Mouse (Mus musculus): ENCODE data around the gene Gm42957. TPM values are rescaled to one million over a fixed set of nuclear protein-coding genes. Genes with fewer than 3 reads are reported as not detected.

Gm42957 gene
- polyA plus RNA-seq, 1 experiment = 0.25 TPM

GRCm38 (mm10) chr3:96636448-96636847, 1.2 kb downstream of the Gm42957 start:
- Histone ChIP-seq H3K4me3 (ENCODE audit: extremely low read depth, insufficient read depth, insufficient read length) (no peak overlapping the region), H3K27ac (ENCODE audit: insufficient read depth, low read length) (no peak overlapping the region), H3K4me1 (ENCODE audit: control insufficient read depth, insufficient read depth, insufficient read length) (no peaks in the 10 kb centered on the region; the same call in 1 of the 2 replicates), H3K36me3 (ENCODE audit: control insufficient read depth, insufficient read depth, low read length) (peaks cover 4% of the 10 kb centered on the region; the same call in 1 of the 2 replicates), H3K27me3 (ENCODE audit: control insufficient read depth, insufficient read depth, low read length) (no peaks in the 10 kb centered on the region)
- TF ChIP-seq CTCF (IDR thresholded peaks at IDR 0.05; ENCODE audit: extremely low read depth, insufficient read depth, insufficient read length, insufficient replicate concordance) = no peak
- no peak for TF ChIP-seq POLR2A (IDR thresholded peaks at IDR 0.05; ENCODE audit: low read depth, low read length)
- DNase-seq (ENCODE audit: low read depth in 1 of 2, low spot score in 2 of 2) = no peak
- 74% methylated on average over 11 of the region's 11 CpGs for WGBS

GRCm38 (mm10) chr3:96639219-96639618, 3.9 kb downstream of the Gm42957 start:
- DNase-seq (ENCODE audit: low read depth in 1 of 2, low spot score in 2 of 2) = peak; percentile 31 to 77
- Histone ChIP-seq H3K27ac (ENCODE audit: insufficient read depth, low read length) (no peak overlapping the region), H3K27me3 (ENCODE audit: control insufficient read depth, insufficient read depth, low read length) (no peaks in the 10 kb centered on the region), H3K4me3 (ENCODE audit: extremely low read depth, insufficient read depth, insufficient read length) (no peak overlapping the region), H3K4me1 (ENCODE audit: control insufficient read depth, insufficient read depth, insufficient read length) (no peaks in the 10 kb centered on the region; the same call in 1 of the 2 replicates), H3K36me3 (ENCODE audit: control insufficient read depth, insufficient read depth, low read length) (peaks cover 7% of the 10 kb centered on the region; the same call in 1 of the 2 replicates)
- WGBS = 78% methylated on average over 1 of the region's 1 CpGs
- TF ChIP-seq CTCF (IDR thresholded peaks at IDR 0.05; ENCODE audit: extremely low read depth, insufficient read depth, insufficient read length, insufficient replicate concordance) = peak; percentile 65; the same call in 1 of the 2 replicates
- no peak for TF ChIP-seq POLR2A (IDR thresholded peaks at IDR 0.05; ENCODE audit: low read depth, low read length)

GRCm38 (mm10) chr3:96645018-96645649, 9.9 kb downstream of the Gm42957 start, which contains the start of gene Itga10:
TSS of gene Itga10 (plus strand) at chr3:96645584.
- Histone ChIP-seq H3K27me3 (ENCODE audit: control insufficient read depth, insufficient read depth, low read length) (no peaks in the 10 kb centered on the region), H3K4me1 (ENCODE audit: control insufficient read depth, insufficient read depth, insufficient read length) (no peaks in the 10 kb centered on the region), H3K27ac (ENCODE audit: insufficient read depth, low read length) (no peak within 1 kb of the TSS), H3K4me3 (ENCODE audit: extremely low read depth, insufficient read depth, insufficient read length) (no peak within 1 kb of the TSS), H3K36me3 (ENCODE audit: control insufficient read depth, insufficient read depth, low read length) (peaks cover 9% of the 10 kb centered on the region)
- peak in 1 of 2 experiments; percentile 31 for DNase-seq (ENCODE audit: low read depth in 1 of 2, low spot score in 2 of 2)
- no peak for TF ChIP-seq POLR2A (IDR thresholded peaks at IDR 0.05; ENCODE audit: low read depth, low read length)
- TF ChIP-seq CTCF (IDR thresholded peaks at IDR 0.05; ENCODE audit: extremely low read depth, insufficient read depth, insufficient read length, insufficient replicate concordance) = peak; percentile 19; the same call in 1 of the 2 replicates
- 80% methylated on average over 7 of the region's 7 CpGs for WGBS

GRCm38 (mm10) chr3:96647365-96647764, 12.1 kb downstream of the Gm42957 start:
- WGBS = 96% methylated on average over 3 of the region's 3 CpGs
- TF ChIP-seq POLR2A (IDR thresholded peaks at IDR 0.05; ENCODE audit: low read depth, low read length) (no peak), CTCF (IDR thresholded peaks at IDR 0.05; ENCODE audit: extremely low read depth, insufficient read depth, insufficient read length, insufficient replicate concordance) (no peak)
- no peaks in the 10 kb centered on the region for H3K4me1 ChIP-seq (ENCODE audit: control insufficient read depth, insufficient read depth, insufficient read length)
- no peaks in the 10 kb centered on the region for H3K27me3 ChIP-seq (ENCODE audit: control insufficient read depth, insufficient read depth, low read length)
- H3K27ac ChIP-seq (ENCODE audit: insufficient read depth, low read length) = no peak overlapping the region
- DNase-seq (ENCODE audit: low read depth in 1 of 2, low spot score in 2 of 2) = no peak
- H3K4me3 ChIP-seq (ENCODE audit: extremely low read depth, insufficient read depth, insufficient read length) = no peak overlapping the region
- peaks cover 8% of the 10 kb centered on the region for H3K36me3 ChIP-seq (ENCODE audit: control insufficient read depth, insufficient read depth, low read length)

- no peaks in the 10 kb centered on the region for H3K27me3 ChIP-seq (ENCODE audit: control insufficient read depth, insufficient read depth, low read length)
- no peak for DNase-seq (ENCODE audit: low read depth in 1 of 2, low spot score in 2 of 2)
- H3K4me3 ChIP-seq (ENCODE audit: extremely low read depth, insufficient read depth, insufficient read length) = no peak overlapping the region
- no peaks in the 10 kb centered on the region for H3K36me3 ChIP-seq (ENCODE audit: control insufficient read depth, insufficient read depth, low read length)
- 49% methylated on average over 2 of the region's 2 CpGs for WGBS
- H3K4me1 ChIP-seq (ENCODE audit: control insufficient read depth, insufficient read depth, insufficient read length) = no peaks in the 10 kb centered on the region; the same call in 1 of the 2 replicates
- H3K27ac ChIP-seq (ENCODE audit: insufficient read depth, low read length) = no peak overlapping the region
- TF ChIP-seq CTCF (IDR thresholded peaks at IDR 0.05; ENCODE audit: extremely low read depth, insufficient read depth, insufficient read length, insufficient replicate concordance) (no peak), POLR2A (IDR thresholded peaks at IDR 0.05; ENCODE audit: low read depth, low read length) (no peak)
These were observed 25.6 kb downstream of the Gm42957 start for GRCm38 (mm10) chr3:96660901-96661300.

- Histone ChIP-seq H3K27me3 (ENCODE audit: control insufficient read depth, insufficient read depth, low read length) (no peaks in the 10 kb centered on the region), H3K4me3 (ENCODE audit: extremely low read depth, insufficient read depth, insufficient read length) (no peak overlapping the region), H3K4me1 (ENCODE audit: control insufficient read depth, insufficient read depth, insufficient read length) (no peaks in the 10 kb centered on the region; the same call in 1 of the 2 replicates), H3K27ac (ENCODE audit: insufficient read depth, low read length) (no peak overlapping the region), H3K36me3 (ENCODE audit: control insufficient read depth, insufficient read depth, low read length) (no peaks in the 10 kb centered on the region)
- TF ChIP-seq POLR2A (IDR thresholded peaks at IDR 0.05; ENCODE audit: low read depth, low read length) (no peak), CTCF (IDR thresholded peaks at IDR 0.05; ENCODE audit: extremely low read depth, insufficient read depth, insufficient read length, insufficient replicate concordance) (no peak)
- WGBS = 86% methylated on average over 8 of the region's 8 CpGs
- DNase-seq (ENCODE audit: low read depth in 1 of 2, low spot score in 2 of 2) = no peak
These were observed 27.6 kb downstream of the Gm42957 start for GRCm38 (mm10) chr3:96662731-96663316.

All from spleen, adult 2 months (tissue).